Comparison of ENCODE assay signal across 29 mouse cellular contexts in the genomic region with DNA sequence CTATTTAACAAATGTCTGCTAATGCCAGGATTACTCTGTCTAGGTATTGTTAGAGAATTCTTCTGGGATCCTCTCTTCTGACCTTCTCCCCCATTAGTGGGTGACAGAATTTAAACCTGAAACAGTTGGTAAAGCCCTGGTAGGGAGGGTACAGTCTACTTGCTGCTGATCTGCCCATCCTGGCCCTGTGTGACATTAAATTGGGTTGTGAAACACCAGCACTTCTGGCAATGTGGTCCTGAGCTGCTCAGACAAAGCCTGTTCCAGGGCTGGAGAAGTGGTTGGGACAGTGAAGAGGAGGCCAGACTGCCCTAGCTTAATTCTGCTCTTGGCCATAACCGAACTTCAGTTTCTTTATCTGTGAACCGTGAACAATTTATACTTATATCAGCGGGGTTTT. TPM values are rescaled to one million over a fixed set of nuclear protein-coding genes. Genes with fewer than 3 reads are reported as not detected.
"Had no signal": no experiment of that assay in that cellular context is flagged by ENCODE, and none has a peak within 500 bp of the region (broad histone marks: within the 10 kb centered on the region; RNA-seq: fewer than 3 reads in every experiment).

No protein-coding gene starts in this region.

- H3K27me3 ChIP-seq: hindbrain, embryonic 12.5 days; intestine, embryonic 15.5 days; limb, embryonic 12.5 days; liver, embryonic 13.5 days had no signal

- H3K27ac ChIP-seq: gastrocnemius, adult 2 months; heart, adult 2 months; hindbrain, embryonic 10.5 days; hindbrain, embryonic 12.5 days; hindbrain, embryonic 14.5 days; intestine, embryonic 15.5 days; layer of hippocampus, adult 2 months; left cerebral cortex, adult 2 months; limb, embryonic 10.5 days; limb, embryonic 12.5 days had no signal

- H3K9me3 ChIP-seq: hindbrain, embryonic 10.5 days; hindbrain, embryonic 12.5 days; intestine, embryonic 15.5 days; limb, embryonic 10.5 days; limb, embryonic 12.5 days; liver, embryonic 13.5 days had no signal

- H3K9ac ChIP-seq: hindbrain, embryonic 12.5 days; hindbrain, embryonic 14.5 days; intestine, embryonic 15.5 days; limb, embryonic 12.5 days; liver, embryonic 13.5 days had no signal

- ATAC-seq: hindbrain, embryonic 16.5 days; inflammation-experienced regulatory T-cells, adult 6 months; intestine, embryonic 15.5 days; intestine, postnatal 0 days had no signal

- H3K4me1 ChIP-seq: hindbrain, embryonic 10.5 days; hindbrain, embryonic 12.5 days; intestine, embryonic 15.5 days; limb, embryonic 12.5 days; liver, embryonic 13.5 days had no signal

- DNase-seq: gastrocnemius, adult 2 months; gastrocnemius, postnatal 10 days; gastrocnemius, postnatal 25 days; heart, adult 2 months; heart, postnatal 10 days; heart, postnatal 4 days; kidney, adult 18-20 months; kidney, adult 8-10 months; kidney, postnatal 10 days; kidney, postnatal 25 days; kidney, postnatal 4 days; liver, embryonic 13.5 days had no signal

- H3K36me3 ChIP-seq: hindbrain, embryonic 10.5 days; hindbrain, embryonic 12.5 days; intestine, embryonic 15.5 days; limb, embryonic 10.5 days; limb, embryonic 12.5 days; liver, embryonic 13.5 days had no signal

- H3K4me2 ChIP-seq: heart, embryonic 11.5 days; hindbrain, embryonic 12.5 days; hindbrain, embryonic 14.5 days; intestine, embryonic 15.5 days; limb, embryonic 12.5 days; liver, embryonic 13.5 days had no signal

- H3K4me3 ChIP-seq: gastrocnemius, adult 2 months; heart, adult 2 months; hindbrain, embryonic 10.5 days; hindbrain, embryonic 12.5 days; intestine, embryonic 15.5 days; layer of hippocampus, adult 2 months; left cerebral cortex, adult 2 months; limb, embryonic 10.5 days; limb, embryonic 12.5 days; liver, embryonic 13.5 days had no signal

RNA-seq across cellular contexts. Expression of a gene that starts 27.1 kb away (rescaled TPM):
- total RNA-seq: granulocyte monocyte progenitor cell, adult 5-6 weeks had no signal
- polyA plus RNA-seq: inflammation-experienced regulatory T-cells, adult 6 months had no signal

RNA-seq across cellular contexts. Expression of a gene that starts 52.1 kb away (rescaled TPM):
- total RNA-seq: gastrocnemius, adult 2 months; gastrocnemius, postnatal 10 days; gastrocnemius, postnatal 25 days; gastrocnemius, postnatal 4 days; granulocyte monocyte progenitor cell, adult 5-6 weeks; left cerebral cortex, adult 2 months; left cerebral cortex, postnatal 36 days had no signal
- polyA plus RNA-seq: heart, embryonic 14.5 days; hindbrain, embryonic 10.5 days; hindbrain, embryonic 12.5 days; inflammation-experienced regulatory T-cells, adult 6 months; kidney, embryonic 14.5 days; limb, embryonic 10.5 days; limb, embryonic 12.5 days; liver, embryonic 13.5 days had no signal
